Mouse (Mus musculus) lung, postnatal 25 days (tissue): ENCODE data around the gene Mycbpap.

Experiments
- DNase-seq: peaks from one replicate; pipeline ENCODE4 v3.0.0; 2022; ENCODE audit warnings: low spot score

The Mycbpap gene

DNA sequence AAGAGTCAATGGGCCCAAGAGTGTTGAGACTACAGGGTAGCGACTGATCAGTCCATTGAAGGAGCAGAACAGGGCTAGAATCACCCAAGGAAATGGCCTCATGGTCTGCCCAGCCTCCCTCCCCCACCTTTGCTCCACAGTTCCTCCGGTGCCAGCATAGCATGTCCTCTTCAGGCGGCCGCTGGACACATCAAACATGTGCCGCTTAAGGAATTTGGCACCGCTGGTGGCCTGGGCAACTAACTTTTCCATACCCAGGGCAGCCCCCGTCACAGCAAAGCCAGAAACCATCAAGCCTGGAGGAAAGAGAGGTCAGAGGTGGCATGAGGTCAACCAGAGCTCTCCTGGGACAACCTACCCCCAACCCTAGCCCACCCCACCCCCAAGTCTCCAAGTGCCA is 39.6 kb downstream of the Mycbpap start:
- DNase-seq = no peak

GRCm38 (mm10) chr11:94480382-94480781 is 41.2 kb downstream of the Mycbpap start:
- DNase-seq = no peak

GRCm38 (mm10) chr11:94477651-94478050 is 43.9 kb downstream of the Mycbpap start:
- no peak for DNase-seq

DNA sequence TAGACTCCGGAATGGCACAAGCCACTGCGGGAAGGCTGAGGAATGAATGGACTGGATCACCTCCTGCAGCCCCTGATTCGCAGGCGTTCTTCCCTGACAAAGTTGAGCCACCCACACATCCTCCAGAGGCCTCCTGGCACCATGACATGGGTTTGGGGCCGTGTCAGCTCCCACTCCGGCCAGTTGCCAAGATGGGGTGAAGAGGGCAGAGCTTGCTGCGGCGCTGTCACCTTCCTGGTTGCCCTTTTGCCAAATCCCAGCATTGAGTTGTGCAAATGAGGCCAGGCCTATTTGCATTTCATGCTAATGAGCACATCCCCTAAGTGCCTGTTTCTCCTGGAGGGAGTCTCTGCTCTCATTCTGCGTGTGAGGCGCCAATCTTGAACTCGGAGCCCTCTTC is 45.8 kb downstream of the Mycbpap start:
- DNase-seq = no peak

- no peak for DNase-seq
Measured at GRCm38 (mm10) chr11:94474544-94474910, 47.0 kb downstream of the Mycbpap start.

GRCm38 (mm10) chr11:94473707-94474543 is 47.6 kb downstream of the Mycbpap start, which contains the start of gene Cacna1g:
Gene Cacna1g (minus strand): TSS chr11:94474198.
- DNase-seq = peak; percentile 88

- DNase-seq = no peak
Measured at GRCm38 (mm10) chr11:94472916-94473706, 48.4 kb downstream of the Mycbpap start.

DNA sequence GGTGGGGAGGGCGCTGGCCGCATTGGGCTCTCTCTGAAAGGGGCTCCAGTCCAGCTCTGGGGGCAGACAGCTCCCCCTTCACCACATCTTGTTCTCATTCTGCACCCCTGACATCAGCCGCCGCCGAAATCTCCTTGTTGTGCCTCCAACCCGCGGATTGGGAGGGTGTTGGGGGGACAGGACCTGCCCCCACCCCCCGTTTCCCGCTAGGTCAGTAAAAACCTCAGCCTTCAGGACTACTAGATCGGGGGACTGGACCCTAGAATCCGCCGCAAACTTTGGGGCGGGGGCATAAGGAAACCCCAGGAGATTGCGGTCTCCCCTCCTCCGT is 49.0 kb downstream of the Mycbpap start:
- no peak for DNase-seq

DNA sequence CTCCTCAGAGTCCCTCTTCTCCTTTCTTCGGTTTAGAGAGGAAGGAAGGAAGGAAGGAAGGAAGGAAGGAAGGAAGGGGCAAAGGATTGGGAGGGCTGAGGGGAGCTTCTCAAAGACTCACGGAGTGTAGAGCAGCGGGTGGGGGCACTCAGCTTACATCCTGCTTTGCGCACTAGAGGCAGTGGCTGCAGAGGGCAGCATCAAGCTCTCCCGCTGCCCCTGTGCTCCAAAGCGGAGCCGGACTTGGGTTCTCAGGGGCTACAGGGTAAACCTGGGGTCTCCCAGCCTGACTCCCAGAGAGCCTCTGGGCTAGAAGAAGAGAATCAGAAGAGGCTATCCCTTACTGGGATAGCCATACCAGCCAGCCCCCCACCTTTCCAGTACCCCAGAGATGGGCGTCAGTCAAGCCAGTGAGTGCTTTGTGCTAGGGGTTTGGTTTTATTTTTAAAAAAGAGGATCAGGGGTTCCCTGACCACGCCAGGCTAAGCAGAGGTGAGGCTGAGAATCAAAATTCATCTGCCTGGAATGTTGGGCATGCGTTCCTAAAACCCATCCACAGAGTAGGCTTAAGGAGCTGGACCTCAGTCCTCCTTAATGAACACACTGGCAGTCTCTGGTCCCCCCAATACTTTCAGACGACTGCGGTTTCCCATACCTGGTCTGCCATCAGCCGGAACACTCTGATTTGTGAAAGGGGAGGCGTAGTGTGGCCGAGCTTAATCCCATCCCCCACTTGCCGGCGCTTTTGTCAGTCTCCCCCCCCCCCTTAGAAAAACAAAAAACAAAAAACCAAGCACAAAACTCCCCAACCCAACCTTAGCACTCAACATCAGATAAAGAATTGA is 49.6 kb downstream of the Mycbpap start:
- DNase-seq = no peak

GRCm38 (mm10) chr11:94470391-94470790 is 51.2 kb downstream of the Mycbpap start:
- no peak for DNase-seq

DNA sequence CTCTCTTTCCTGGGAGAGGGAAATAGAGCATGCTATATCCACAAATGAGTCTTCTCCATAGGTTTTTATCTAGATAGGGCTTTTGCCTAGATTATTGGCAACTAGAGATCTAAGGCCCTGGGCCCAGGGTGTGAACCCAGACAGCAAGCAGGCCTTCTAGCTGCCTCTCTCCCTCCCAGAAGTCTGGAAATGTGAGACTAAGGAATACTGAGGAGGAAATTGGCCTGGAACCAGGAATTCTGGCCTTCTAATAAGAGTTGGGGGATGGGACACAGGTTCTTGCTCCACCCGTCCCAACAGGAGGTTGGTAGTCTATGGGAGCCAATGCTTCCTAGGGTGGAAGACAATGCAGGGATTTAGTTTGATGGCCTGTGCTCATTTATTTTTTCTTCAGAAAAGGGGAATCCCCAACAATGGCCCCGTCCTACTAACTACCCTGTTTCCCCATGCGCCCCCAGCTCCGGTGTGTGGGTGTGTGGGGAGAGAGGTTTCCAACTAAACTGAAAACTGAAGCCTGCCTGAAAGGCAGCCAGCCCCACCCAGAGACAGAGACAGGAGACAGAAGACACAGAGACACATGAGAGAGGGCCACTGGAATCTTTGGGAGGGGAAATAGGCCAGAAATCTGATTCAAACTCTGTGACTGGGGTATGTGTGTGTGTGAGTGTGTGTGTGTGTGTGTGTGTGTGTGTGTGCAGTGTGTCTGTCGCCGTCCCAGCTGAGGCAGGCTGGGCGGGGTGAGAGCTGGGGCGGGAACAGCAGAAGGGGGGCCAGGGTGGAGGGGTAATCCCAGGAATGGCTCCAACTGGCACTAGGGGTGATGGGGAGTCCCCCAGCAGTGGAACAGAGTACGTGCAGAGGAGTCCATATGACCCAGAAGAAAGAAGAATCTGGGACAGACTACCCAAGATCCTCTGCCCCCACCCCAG is 52.1 kb downstream of the Mycbpap start:
- no peak for DNase-seq

DNA sequence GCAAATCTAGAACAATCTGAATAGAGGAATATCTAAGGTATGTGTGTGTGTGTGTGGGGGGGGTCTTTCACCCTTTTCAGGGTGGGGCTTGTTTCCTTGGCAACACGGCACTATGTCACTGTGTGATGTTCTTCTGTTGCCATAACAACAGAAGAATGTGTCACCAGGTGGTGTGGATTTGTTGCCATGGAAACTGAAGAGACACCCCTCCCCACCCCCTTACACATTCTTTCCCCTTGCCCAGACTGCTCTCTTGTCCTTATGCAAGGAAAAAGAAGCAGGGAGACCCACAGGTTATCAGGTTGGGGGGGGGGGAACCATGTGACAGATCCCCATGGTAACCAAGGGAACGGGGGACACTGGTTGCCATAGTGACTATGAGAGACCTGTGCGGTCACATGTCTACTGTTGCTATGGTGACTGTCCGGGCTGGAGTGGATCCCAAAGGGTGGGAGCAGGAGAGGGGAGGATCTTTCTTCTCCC is 52.9 kb downstream of the Mycbpap start:
- no peak for DNase-seq

DNA sequence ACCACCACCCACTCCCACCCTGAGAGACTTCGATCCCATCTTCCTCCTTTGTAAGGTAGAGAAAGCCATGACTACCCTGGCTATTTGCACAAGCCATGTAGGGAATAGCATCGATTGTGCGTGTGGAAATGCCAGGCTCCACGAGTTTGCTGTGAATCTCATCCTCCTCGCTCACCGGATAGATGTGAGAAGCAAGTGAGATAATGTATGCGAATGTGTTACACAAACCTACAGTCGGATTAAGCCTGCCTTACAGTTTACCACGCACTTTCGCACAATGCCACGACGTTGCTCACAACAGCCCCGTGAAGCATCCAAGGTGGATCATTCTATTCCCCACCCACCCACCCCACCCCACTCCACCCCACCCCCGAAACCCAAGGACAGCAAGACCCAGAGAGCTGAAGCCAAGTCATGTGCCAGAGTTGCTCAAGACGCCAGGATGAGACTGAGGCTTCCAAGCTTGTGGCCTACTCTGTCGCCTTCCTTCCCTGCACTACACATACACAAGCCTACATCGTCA is 55.1 kb downstream of the Mycbpap start:
- no peak for DNase-seq

DNA sequence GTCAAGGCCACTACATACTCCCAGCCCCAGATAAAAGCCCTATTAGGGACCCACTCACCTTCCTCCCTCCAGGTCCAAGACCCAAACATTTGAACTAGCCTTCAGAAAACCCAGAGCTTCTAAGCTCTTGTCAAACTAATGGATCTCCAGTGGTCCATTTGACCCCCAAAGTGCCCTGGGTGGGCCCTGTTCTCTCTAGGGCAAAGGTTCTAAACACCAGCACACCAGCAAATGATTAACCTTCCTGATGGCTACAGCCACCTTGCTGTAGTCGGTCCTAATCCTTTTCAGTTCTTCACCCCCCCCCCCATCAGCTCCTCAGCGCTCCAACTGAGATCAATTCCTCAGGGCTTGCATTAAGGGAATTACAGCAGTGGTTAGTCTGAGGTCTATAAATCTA is 57.4 kb downstream of the Mycbpap start:
- DNase-seq = no peak

DNA sequence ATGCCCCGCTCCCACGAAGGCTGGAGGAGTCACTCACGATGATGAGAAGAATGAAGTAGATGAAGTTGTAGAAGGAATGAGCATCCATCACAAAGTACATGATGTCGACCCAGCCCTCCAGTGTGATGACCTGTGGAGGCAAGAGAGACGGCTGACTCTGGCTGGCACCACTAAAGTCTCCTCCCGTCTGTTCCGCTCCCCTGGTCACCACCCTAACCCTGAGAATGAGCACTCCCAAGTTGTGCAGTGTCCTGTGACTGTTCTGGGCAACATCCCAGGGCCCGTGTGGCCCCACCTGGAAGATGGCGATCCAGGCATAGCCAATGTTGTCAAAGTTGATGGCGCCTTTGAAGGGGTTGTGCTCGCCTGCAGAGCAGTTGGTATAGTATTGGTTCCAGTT is 59.7 kb downstream of the Mycbpap start:
- DNase-seq = no peak

DNA sequence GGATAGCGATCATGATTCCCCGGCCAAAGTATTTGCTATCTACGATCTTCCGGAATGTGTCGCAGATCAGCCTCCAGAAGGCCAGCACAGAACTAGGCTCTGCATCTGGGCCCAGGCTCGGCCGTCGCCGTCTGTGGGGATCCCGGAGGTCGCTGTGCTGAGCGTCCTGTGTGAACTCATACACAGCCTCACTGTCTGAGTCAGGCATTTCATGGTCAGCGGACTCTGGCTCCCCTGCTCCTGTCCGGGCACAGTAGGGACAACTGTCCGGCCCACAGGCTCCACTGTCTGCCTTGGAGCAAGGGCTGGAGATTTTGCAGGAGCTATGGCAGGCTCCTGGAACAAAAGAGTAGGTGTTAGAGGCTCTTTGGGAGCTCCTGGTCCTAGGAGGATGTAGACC is 64.5 kb downstream of the Mycbpap start:
- DNase-seq = no peak

DNA sequence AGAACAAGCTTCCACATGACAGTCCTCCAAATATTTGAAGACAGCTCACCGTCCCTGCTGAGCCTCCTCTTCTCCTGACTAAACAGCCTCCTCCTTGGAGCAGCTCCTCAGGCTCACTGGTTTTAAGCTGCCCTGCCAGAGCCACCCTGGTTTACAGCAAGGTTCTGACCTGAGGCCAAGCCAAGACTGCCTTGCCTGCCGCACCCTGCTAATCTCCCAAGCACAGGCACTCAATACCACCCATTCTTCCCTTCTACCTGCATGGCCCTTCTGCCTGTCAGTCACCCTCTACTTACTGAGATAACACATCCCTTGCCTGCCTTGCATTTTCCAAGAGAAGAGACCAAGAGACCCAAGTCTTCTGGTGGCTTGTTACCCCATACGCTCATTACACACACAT is 65.2 kb downstream of the Mycbpap start:
- DNase-seq = no peak

DNA sequence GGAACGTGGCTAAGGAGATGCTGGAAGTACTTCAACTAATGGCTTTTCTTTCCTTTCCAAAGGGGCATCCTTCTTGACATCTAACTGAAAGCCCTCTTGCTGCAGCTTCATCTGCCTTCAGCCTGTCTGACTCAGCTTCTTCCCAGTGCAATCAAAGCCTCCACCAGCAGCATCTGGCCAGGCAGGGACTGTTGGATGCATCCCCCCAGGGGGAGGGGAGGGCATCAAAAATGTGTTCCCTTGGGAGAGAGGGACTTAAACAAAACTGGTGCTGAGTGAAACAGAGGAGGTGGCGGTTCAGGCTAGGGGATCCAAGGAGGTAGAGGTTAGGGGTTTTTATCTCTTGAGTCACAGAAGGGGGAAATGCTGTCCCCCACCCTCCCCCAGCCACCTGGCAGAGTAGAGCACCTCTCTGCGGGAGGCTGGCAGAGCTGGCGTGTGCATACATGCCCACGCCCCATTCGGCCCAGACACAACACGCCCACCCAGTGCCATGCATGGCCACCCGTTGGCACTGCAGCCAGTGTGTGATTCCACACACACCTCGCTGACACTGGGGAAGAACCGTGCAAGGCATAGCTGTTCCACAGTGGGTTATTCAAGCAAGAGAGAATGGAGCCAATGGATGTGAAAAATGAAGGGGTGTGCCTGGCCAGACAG is 66.3 kb downstream of the Mycbpap start:
- DNase-seq = no peak

- no peak for DNase-seq
Measured at GRCm38 (mm10) chr11:94454756-94455155, 66.8 kb downstream of the Mycbpap start.
